ENCODE assay signal across 8 mouse cellular contexts in the genomic region with DNA sequence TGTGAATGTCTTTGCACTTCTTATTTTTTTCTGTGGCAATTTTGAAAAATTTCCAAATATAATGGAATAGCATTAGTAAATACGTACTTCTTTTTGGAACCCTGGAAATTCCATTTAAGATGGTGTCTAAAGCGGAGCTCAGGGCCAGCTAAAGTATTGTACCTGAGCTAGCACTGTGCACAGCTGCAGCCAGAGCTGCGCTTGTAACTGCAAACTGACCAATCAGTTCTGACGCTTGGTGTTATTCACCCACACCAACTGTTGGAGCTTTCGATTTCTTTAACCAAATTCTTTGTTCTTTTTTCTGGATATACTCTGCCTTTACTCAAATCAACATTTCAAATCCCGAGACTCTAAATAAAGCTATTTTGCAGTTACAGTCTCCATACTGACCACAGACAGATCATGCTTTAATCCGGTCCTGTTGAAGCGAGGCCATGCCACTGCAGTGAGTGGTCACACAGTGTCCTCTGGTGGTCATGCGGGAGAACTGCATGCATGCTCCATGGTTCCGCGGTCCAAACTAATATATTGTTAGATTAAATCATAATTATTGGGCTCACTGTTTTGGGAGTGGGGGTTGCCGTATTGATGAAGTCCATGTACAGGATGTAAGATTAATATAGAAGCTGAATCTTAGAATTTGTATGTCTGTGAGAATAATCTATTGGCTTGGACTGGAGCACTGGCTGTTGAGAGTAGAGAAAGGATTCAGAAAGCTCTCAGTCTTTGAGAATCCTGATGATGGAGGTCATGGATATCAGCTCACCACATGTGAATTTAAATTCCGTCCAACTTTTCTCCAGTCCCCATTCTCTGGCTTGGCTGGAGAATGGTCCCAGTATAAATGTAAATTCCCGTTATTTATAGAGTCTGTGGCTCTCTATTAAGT.
DNase-seq lines count a peak whose midpoint lies in the region; ATAC-seq and TF ChIP-seq lines count a peak whose summit lies in the region.

No protein-coding gene starts in this region.

- TF ChIP-seq CTCF in MEL (IDR thresholded peaks at IDR 0.05 in 2 of 3, conservative IDR thresholded peaks at IDR 0.05 in 1 of 3; ENCODE audit: control insufficient read depth in 1 of 3, insufficient read depth in 1 of 3, low read depth in 2 of 3, low read length in 3 of 3, poor library complexity in 1 of 3, severe bottlenecking in 1 of 3): peak; percentile 96 to 99 (median 98)

- H3K4me3 ChIP-seq in MEL (ENCODE audit: control insufficient read depth in 1 of 2, insufficient read depth in 1 of 2, low read depth in 2 of 2, low read length in 2 of 2): no peak overlapping the region
- H3K4me3 ChIP-seq in forebrain, embryonic 16.5 days (replicated peaks; ENCODE audit: low read length): no peak overlapping the region
- no peak overlapping the region for H3K4me3 ChIP-seq in hindbrain, embryonic 12.5 days

- TF ChIP-seq EP300 in MEL (IDR thresholded peaks at IDR 0.05; ENCODE audit: low read depth in 1 of 2, low read length in 2 of 2): no peak

- ATAC-seq in cerebellum, adult (ENCODE audit: insufficient number of reproducible peaks, low FRiP score, low TSS enrichment): peak; percentile 87
- ATAC-seq in forebrain, embryonic 16.5 days: peak; percentile 91
- ATAC-seq in hindbrain, embryonic 12.5 days (ENCODE audit: low FRiP score): peak; percentile 89

- peak; percentile 48 for DNase-seq in MEL (ENCODE audit: low read depth, low spot score)
- DNase-seq in layer of hippocampus, adult 9-10 months (ENCODE audit: low spot score): peak; percentile 57
- DNase-seq in lung, postnatal 36 days: peak; percentile 70
- peak; percentile 45 for DNase-seq in retina, postnatal 7 days (ENCODE audit: low read depth, low spot score)
- DNase-seq in urinary bladder, postnatal 36 days (ENCODE audit: low spot score in 2 of 2): peak; percentile 34 to 61

- H3K27me3 ChIP-seq in MEL (ENCODE audit: control insufficient read depth in 1 of 2, insufficient read depth in 2 of 2, low read length in 2 of 2): no peaks in the 10 kb centered on the region
- H3K27me3 ChIP-seq in forebrain, embryonic 16.5 days (replicated peaks; ENCODE audit: control insufficient read depth, insufficient read depth, low read length): no peaks in the 10 kb centered on the region
- H3K27me3 ChIP-seq in hindbrain, embryonic 12.5 days: no peaks in the 10 kb centered on the region

- peak; percentile 97 for TF ChIP-seq RAD21 in MEL (IDR thresholded peaks at IDR 0.05; ENCODE audit: low read depth, low read length)

- H3K4me1 ChIP-seq in MEL (ENCODE audit: control insufficient read depth in 1 of 2, insufficient read depth in 2 of 2, low read length in 2 of 2): no peaks in the 10 kb centered on the region
- no peaks in the 10 kb centered on the region for H3K4me1 ChIP-seq in forebrain, embryonic 16.5 days (replicated peaks; ENCODE audit: control insufficient read depth, insufficient read depth, low read length)
- no peaks in the 10 kb centered on the region for H3K4me1 ChIP-seq in hindbrain, embryonic 12.5 days

- H3K79me2 ChIP-seq in MEL (ENCODE audit: control insufficient read depth, insufficient read depth, low read length, poor library complexity): no peaks in the 10 kb centered on the region

- no peaks in the 10 kb centered on the region for H3K9me3 ChIP-seq in MEL (replicated peaks; ENCODE audit: insufficient read depth, low read length)
- H3K9me3 ChIP-seq in forebrain, embryonic 16.5 days (ENCODE audit: control insufficient read depth, low read length): no peaks in the 10 kb centered on the region
- H3K9me3 ChIP-seq in hindbrain, embryonic 12.5 days (replicated peaks): no peaks in the 10 kb centered on the region

- H3K9ac ChIP-seq in MEL (ENCODE audit: control insufficient read depth, low read depth, low read length, poor library complexity, severe bottlenecking): no peak overlapping the region
- no peak overlapping the region for H3K9ac ChIP-seq in forebrain, embryonic 16.5 days (replicated peaks; ENCODE audit: low read depth, low read length)
- H3K9ac ChIP-seq in hindbrain, embryonic 12.5 days: no peak overlapping the region

- H3K4me2 ChIP-seq in forebrain, embryonic 16.5 days (ENCODE audit: low read length): peak overlapping the region; percentile 12; the same call in 1 of the 2 replicates
- H3K4me2 ChIP-seq in hindbrain, embryonic 12.5 days (replicated peaks): 0 out of 2 replicates have a peak overlapping the region, but pooled peaks have one; percentile 18

- WGBS in forebrain, embryonic 16.5 days: 27% methylated on average over 14 of the region's 14 CpGs
- WGBS in hindbrain, embryonic 12.5 days: 36% methylated on average over 14 of the region's 14 CpGs

- no peak for TF ChIP-seq POLR2A in MEL (IDR thresholded peaks at IDR 0.05; ENCODE audit: control insufficient read depth in 1 of 2, insufficient read depth in 1 of 2, low read depth in 1 of 2, low read length in 2 of 2, poor library complexity in 1 of 2)

- H3K27ac ChIP-seq in MEL (ENCODE audit: control insufficient read depth, low read depth, low read length): no peak overlapping the region
- H3K27ac ChIP-seq in forebrain, embryonic 16.5 days (ENCODE audit: low read length): no peak overlapping the region
- H3K27ac ChIP-seq in hindbrain, embryonic 12.5 days: no peak overlapping the region

- H3K36me3 ChIP-seq in MEL (ENCODE audit: control insufficient read depth in 1 of 2, insufficient read depth in 2 of 2, low read length in 2 of 2): no peaks in the 10 kb centered on the region
- no peaks in the 10 kb centered on the region for H3K36me3 ChIP-seq in forebrain, embryonic 16.5 days (ENCODE audit: control insufficient read depth, insufficient read depth)
- H3K36me3 ChIP-seq in hindbrain, embryonic 12.5 days: no peaks in the 10 kb centered on the region

TF ChIP-seq in MEL, 35 proteins besides CTCF, POLR2A, EP300 and RAD21:
- peak; percentile 88 for TF ChIP-seq ZC3H11A (IDR thresholded peaks at IDR 0.05; ENCODE audit: low read depth, low read length)
- TF ChIP-seq GATA1 (IDR thresholded peaks at IDR 0.05; ENCODE audit: low read depth, low read length): no peak
- TF ChIP-seq POLR2AphosphoS5 (IDR thresholded peaks at IDR 0.05; ENCODE audit: borderline replicate concordance, low read depth, low read length): no peak
- no peak for TF ChIP-seq ZNF384 (IDR thresholded peaks at IDR 0.05; ENCODE audit: low read depth, low read length)
- peak; percentile 91 for TF ChIP-seq SMC3 (IDR thresholded peaks at IDR 0.05; ENCODE audit: low read depth, low read length)
- no peak for TF ChIP-seq NELFE (IDR thresholded peaks at IDR 0.05; ENCODE audit: low read depth, low read length)
